Mouse (Mus musculus) kidney, adult 2 months (tissue): Measurements from ENCODE around the gene Prr19. TPM values are rescaled to one million over a fixed set of nuclear protein-coding genes. Genes with fewer than 3 reads are reported as not detected.

ENCODE experiments used
- DNase-seq: peaks from one replicate; pipeline ENCODE4 v3.0.0; 2021
- H3K27ac ChIP-seq: fragments of 200-500 bp; 2 replicates; pipeline ENCODE4 v1.5.1; 2012; ENCODE audit warnings: low read depth, low read length, control low read depth, inconsistent platforms; ENCODE audit not compliant: insufficient read depth
- H3K27me3 ChIP-seq: fragments of 200-500 bp; replicated peaks from 2 replicates; pipeline ENCODE4 v1.6.1; 2012; ENCODE audit warnings: mild to moderate bottlenecking, moderate library complexity, low read length, inconsistent platforms; ENCODE audit not compliant: control insufficient read depth, insufficient read depth
- H3K36me3 ChIP-seq: fragments of 200-500 bp; 2 replicates; pipeline ENCODE4 v1.6.1; 2012; ENCODE audit warnings: mild to moderate bottlenecking, moderate library complexity, low read length, inconsistent platforms; ENCODE audit not compliant: control insufficient read depth, insufficient read depth
- H3K4me1 ChIP-seq: fragments of 200-500 bp; 2 replicates; pipeline ENCODE4 v1.6.1; 2011; ENCODE audit warnings: low read length; ENCODE audit not compliant: control insufficient read depth, insufficient read depth
- H3K4me3 ChIP-seq: fragments of 200-500 bp; 2 replicates; pipeline ENCODE4 v1.5.1; 2011; ENCODE audit warnings: mild to moderate bottlenecking, low read depth, low read length, control low read depth; ENCODE audit not compliant: insufficient read depth
- CTCF ChIP-seq: fragments of 200-500 bp; conservative IDR thresholded peaks from 2 replicates; pipeline ENCODE4 v1.5.1; 2011; ENCODE audit warnings: low read depth, mild to moderate bottlenecking, control low read depth, low read length, moderate library complexity, mixed read lengths; ENCODE audit not compliant: insufficient read depth, insufficient read length
- POLR2A ChIP-seq: fragments of 200-500 bp; IDR thresholded peaks from one replicate; pipeline ENCODE4 v1.6.1; 2011; ENCODE audit warnings: low read depth, low read length, control low read depth
- WGBS: fragments of 180-500 bp; shearing (Covaris S2); methylation state at CpG from one replicate; pipeline ENCODE4 v1.1.7; 2018; 5-methylcytosine and 5-hydroxymethylcytosine counted together
- polyA plus RNA-seq: library from polyadenylated mRNA; depleted of rRNA; stranded (reverse); fragments of >200 nt; gene quantifications from 2 replicates; pipeline ENCODE4 v1.2.3, GENCODE M21; 2012; rRNA removed

The Prr19 gene
- polyA plus RNA-seq, 1 experiment, result 0.08 TPM

DNA sequence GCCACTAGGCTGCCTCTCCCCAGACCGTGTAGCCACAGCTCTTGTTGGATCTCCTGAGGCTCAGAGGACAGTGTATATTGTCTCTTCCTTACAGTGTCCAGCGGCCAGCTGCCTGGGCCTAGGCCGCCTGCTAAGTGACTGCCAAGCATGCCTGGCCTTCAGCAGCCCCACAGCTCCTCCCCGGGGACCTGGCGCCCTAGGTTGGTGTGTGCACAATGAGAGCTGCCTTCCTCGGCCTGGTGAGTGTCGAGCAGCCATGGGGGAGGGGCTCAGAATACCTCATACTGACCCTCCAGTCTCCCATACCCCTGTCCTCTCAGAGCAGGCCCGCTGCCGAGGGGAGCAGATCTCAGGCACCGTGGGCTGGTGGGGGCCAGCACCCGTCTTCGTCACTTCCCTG, 33.3 kb downstream of the Prr19 start:
- H3K27me3 ChIP-seq, result no peaks in the 10 kb centered on the region
- no peaks in the 10 kb centered on the region for H3K36me3 ChIP-seq
- TF ChIP-seq POLR2A (no peak), CTCF (no peak)
- no peak overlapping the region for H3K27ac ChIP-seq
- DNase-seq, result no peak
- H3K4me1 ChIP-seq, result no peaks in the 10 kb centered on the region
- 89% methylated on average over 12 of the region's 12 CpGs for WGBS
- H3K4me3 ChIP-seq, result no peak overlapping the region

DNA sequence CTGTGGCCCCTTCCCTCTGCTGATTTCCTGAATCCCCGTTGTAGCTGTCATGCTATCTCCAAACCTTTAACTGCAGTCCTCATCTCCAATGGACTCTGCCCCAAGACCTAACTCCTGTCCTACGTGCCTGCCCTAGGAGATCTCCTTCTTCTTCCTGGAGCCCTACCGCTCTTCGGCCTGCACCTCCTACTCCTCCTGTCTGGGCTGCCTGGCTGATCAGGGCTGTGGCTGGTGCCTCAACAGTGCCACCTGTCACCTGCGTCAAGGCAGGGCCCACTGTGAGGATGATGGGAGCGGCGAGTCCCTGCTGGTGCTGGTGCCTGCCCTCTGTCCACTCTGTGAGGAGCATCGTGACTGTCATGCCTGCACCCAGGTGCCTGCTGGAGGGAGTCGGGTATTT, 38.1 kb downstream of the Prr19 start:
- Histone ChIP-seq H3K27ac (no peak overlapping the region), H3K36me3 (no peaks in the 10 kb centered on the region), H3K27me3 (no peaks in the 10 kb centered on the region), H3K4me1 (no peaks in the 10 kb centered on the region), H3K4me3 (no peak overlapping the region)
- DNase-seq, result no peak
- TF ChIP-seq CTCF, result no peak
- TF ChIP-seq POLR2A, result no peak
- WGBS, result 81% methylated on average over 9 of the region's 9 CpGs

DNA sequence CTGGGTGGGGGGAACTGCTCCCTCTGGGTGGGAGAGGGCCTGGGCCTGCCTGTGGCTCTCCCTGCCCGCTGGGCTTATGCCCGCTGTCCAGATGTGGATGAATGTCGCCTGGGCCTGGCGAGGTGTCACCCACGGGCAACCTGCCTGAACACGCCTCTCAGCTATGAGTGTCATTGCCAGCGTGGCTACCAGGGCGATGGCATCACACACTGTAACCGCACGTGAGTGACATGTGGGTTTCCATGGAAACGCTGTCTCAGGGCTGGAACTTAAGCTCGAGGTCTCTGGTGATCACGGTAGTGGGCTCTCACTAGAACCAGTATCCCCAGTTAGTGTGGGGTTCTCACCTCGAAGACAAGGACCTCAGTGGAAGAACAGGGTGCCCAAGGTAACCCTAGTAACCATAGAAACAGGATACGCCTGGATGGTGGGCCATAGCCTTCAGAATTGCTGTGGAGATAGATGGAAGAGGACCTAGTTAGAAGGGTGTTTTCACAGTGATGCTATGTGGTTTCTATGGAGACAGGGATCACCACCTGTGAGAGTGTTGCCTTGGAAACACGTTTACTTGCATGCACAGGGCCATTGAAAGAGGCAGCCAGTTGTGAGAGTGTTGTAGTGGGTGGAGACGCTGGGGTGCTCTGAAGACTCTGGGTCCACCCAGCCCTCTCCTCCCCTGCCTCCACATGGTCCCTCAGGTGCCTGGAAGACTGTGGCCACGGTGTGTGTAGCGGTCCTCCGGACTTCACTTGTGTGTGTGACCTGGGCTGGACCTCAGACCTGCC, 40.0 kb downstream of the Prr19 start:
- no peak for DNase-seq
- 85% methylated on average over 20 of the region's 20 CpGs for WGBS
- no peaks in the 10 kb centered on the region for H3K4me1 ChIP-seq
- H3K27me3 ChIP-seq, result no peaks in the 10 kb centered on the region
- TF ChIP-seq CTCF (no peak), POLR2A (no peak)
- H3K36me3 ChIP-seq, result no peaks in the 10 kb centered on the region
- no peak overlapping the region for H3K4me3 ChIP-seq
- H3K27ac ChIP-seq, result no peak overlapping the region

DNA sequence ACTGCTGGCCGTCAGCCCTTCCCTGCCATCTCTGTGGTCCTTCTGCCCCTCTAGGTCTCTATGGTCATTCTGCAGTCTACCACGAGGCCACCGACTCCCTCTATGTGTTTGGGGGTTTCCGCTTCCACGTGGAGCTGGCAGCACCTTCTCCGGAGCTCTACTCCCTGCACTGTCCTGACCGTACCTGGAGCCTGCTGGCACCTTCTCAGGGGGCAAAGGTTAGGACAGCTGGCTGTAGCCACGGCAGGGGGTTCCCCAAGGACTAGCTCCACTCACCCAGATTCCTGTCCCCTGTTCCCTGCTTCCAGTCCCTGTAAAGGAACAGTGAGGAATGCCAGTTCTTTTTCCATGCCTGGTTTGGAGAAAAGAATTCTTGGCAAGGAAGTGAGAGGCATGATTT, 47.6 kb downstream of the Prr19 start:
- H3K27me3 ChIP-seq, result no peaks in the 10 kb centered on the region
- no peak overlapping the region for H3K4me3 ChIP-seq
- no peaks in the 10 kb centered on the region; the same call in 1 of the 2 replicates for H3K36me3 ChIP-seq
- 63% methylated on average over 8 of the region's 8 CpGs for WGBS
- H3K27ac ChIP-seq, result no peak overlapping the region
- no peaks in the 10 kb centered on the region for H3K4me1 ChIP-seq
- TF ChIP-seq POLR2A (no peak), CTCF (no peak)
- peak; percentile 73 for DNase-seq

Other genes starting within 250 kb of the Prr19 start
- gene Grik5, start 229.1 kb upstream of the Prr19 start, polyA plus RNA-seq, result 17.1 and 24.3 TPM in 2 replicates
- 20.6 and 27.0 TPM in 2 replicates for gene Zfp574, start 228.8 kb upstream of the Prr19 start, polyA plus RNA-seq
- gene Pou2f2, start 121.7 kb upstream of the Prr19 start, polyA plus RNA-seq, result 1.1 and 2.6 TPM in 2 replicates
- gene Dedd2, start 80.8 kb upstream of the Prr19 start, polyA plus RNA-seq, result 34.8 and 43.7 TPM in 2 replicates
- 8.9 and 10.8 TPM in 2 replicates for gene Zfp526, start 80.0 kb upstream of the Prr19 start, polyA plus RNA-seq
- 127 and 128 TPM in 2 replicates for gene Gsk3a, start 63.6 kb upstream of the Prr19 start, polyA plus RNA-seq
- gene Erf, start 50.6 kb upstream of the Prr19 start, polyA plus RNA-seq, result 37.0 and 46.2 TPM in 2 replicates
- 41.8 and 41.9 TPM in 2 replicates for gene Cic, start 33.7 kb upstream of the Prr19 start, polyA plus RNA-seq
- 48.9 and 50.2 TPM in 2 replicates for gene Pafah1b3, start 3.4 kb upstream of the Prr19 start, polyA plus RNA-seq
- 0.28 and 0.35 TPM in 2 replicates for gene Tmem145, start 4.7 kb downstream of the Prr19 start, polyA plus RNA-seq
- gene Megf8, start 15.8 kb downstream of the Prr19 start, polyA plus RNA-seq, result 23.5 and 29.8 TPM in 2 replicates
- gene Cnfn, start 68.3 kb downstream of the Prr19 start, polyA plus RNA-seq, result not detected in 2 replicates
- 63.4 and 63.8 TPM in 2 replicates for gene Lipe, start 97.3 kb downstream of the Prr19 start, polyA plus RNA-seq
- 0.11 and 0.18 TPM in 2 replicates for gene Cxcl17, start 111.5 kb downstream of the Prr19 start, polyA plus RNA-seq
- gene Ceacam1, start 176.2 kb downstream of the Prr19 start, polyA plus RNA-seq, result 32.1 TPM in 2 replicates
- gene Ceacam2, start 238.4 kb downstream of the Prr19 start, polyA plus RNA-seq, result 36.3 and 41.2 TPM in 2 replicates